Mouse (Mus musculus): ENCODE data around the gene Atrn.

DNA sequence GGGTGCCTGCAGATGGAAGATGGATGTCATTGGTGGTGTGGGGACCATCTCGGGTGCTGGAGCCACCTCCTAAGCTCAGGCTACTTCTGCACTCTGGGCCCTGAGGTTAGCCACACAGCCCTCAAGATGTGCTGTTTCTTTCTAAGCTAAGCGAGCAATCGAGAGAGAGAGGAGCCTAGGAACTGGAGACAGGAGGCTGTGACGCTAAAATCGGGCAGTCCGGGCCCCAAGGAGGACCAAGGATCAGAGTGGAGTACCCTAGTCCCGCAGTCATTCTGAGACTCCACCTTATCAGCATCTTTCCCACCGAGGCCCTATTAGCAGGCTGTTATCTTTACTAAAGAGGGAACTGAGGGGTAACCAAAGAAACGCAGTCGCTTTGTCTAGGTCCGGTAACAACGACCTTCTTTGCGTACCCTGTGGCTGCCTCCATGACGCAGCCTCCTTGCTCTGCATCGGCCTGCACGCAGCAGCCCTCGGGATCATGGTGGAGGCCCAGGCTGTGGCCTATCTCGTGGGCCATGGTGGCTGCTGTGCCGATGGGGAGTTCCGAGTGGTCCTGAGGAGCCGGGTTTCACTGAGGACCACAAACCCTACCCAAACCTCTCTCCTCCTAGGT, 148.5 kb downstream of the Atrn start:
- TF ChIP-seq GATA1 (IDR thresholded peaks at IDR 0.05; ENCODE audit: low read length) (no peak), TAL1 (IDR thresholded peaks at IDR 0.05; ENCODE audit: low read length) (no peak)
